Mouse (Mus musculus): ENCODE data around the gene Srpr.

Srpr gene

GRCm38 (mm10) chr9:35262418-35262817 is 62.4 kb downstream of the Srpr start:
- DNase-seq (ENCODE audit: low read depth), result no peak

GRCm38 (mm10) chr9:35263431-35263830 is 63.5 kb downstream of the Srpr start:
- DNase-seq (ENCODE audit: low read depth), result no peak

GRCm38 (mm10) chr9:35264509-35264908 is 64.5 kb downstream of the Srpr start:
- DNase-seq (ENCODE audit: low read depth), result peak; percentile 6

- peak; percentile 91 for DNase-seq (ENCODE audit: low read depth)
Observed at GRCm38 (mm10) chr9:35267146-35267975, 67.4 kb downstream of the Srpr start, which contains the start of the genes Fam118b and Rpusd4. Gene Fam118b, minus strand, starts transcription at chr9:35267805. Gene Rpusd4, plus strand, starts transcription at chr9:35267865.

GRCm38 (mm10) chr9:35267976-35268715 is 68.2 kb downstream of the Srpr start:
- DNase-seq (ENCODE audit: low read depth), result no peak

GRCm38 (mm10) chr9:35277855-35278365 is 77.9 kb downstream of the Srpr start:
- DNase-seq (ENCODE audit: low read depth), result no peak

GRCm38 (mm10) chr9:35278451-35278850 is 78.5 kb downstream of the Srpr start:
- no peak for DNase-seq (ENCODE audit: low read depth)

GRCm38 (mm10) chr9:35282006-35282850 is 82.3 kb downstream of the Srpr start:
- DNase-seq (ENCODE audit: low read depth), result peak; percentile 73

GRCm38 (mm10) chr9:35282851-35283200 is 82.9 kb downstream of the Srpr start:
- no peak for DNase-seq (ENCODE audit: low read depth)

GRCm38 (mm10) chr9:35283415-35284069 is 83.6 kb downstream of the Srpr start:
- no peak for DNase-seq (ENCODE audit: low read depth)

- no peak for DNase-seq (ENCODE audit: low read depth)
Observed at GRCm38 (mm10) chr9:35284351-35284750, 84.4 kb downstream of the Srpr start.

- DNase-seq (ENCODE audit: low read depth), result no peak
Observed at GRCm38 (mm10) chr9:35286351-35286750, 86.4 kb downstream of the Srpr start.

- DNase-seq (ENCODE audit: low read depth), result no peak
Observed at GRCm38 (mm10) chr9:35289992-35290391, 90.0 kb downstream of the Srpr start.

- DNase-seq (ENCODE audit: low read depth), result no peak
Observed at GRCm38 (mm10) chr9:35290417-35290816, 90.4 kb downstream of the Srpr start.

GRCm38 (mm10) chr9:35290916-35291315 is 90.9 kb downstream of the Srpr start:
- no peak for DNase-seq (ENCODE audit: low read depth)

- DNase-seq (ENCODE audit: low read depth), result no peak
Observed at GRCm38 (mm10) chr9:35293465-35293864, 93.5 kb downstream of the Srpr start.

Data from 416B (cell line).